ENCODE assay signal across 7 mouse cellular contexts in genomic region chr9:15045084-15045669, GRCm38 (mm10). TPM values are rescaled to one million over a fixed set of nuclear protein-coding genes. Genes with fewer than 3 reads are reported as not detected.
DNase-seq lines count a peak whose midpoint lies in the region; ATAC-seq and TF ChIP-seq lines count a peak whose summit lies in the region.

Panx1 (minus strand) TSS chr9:15045478.

- peak within 1 kb of the TSS; percentile 69 for H3K4me2 ChIP-seq in embryonic facial prominence, embryonic 12.5 days (replicated peaks)

- peak within 1 kb of the TSS; percentile 89 for H3K9ac ChIP-seq in embryonic facial prominence, embryonic 12.5 days
- peak within 1 kb of the TSS; percentile 70 for H3K9ac ChIP-seq in liver, adult 2 months (ENCODE audit: low read depth, low read length)

- peak; percentile 84 for ATAC-seq in embryonic facial prominence, embryonic 12.5 days (ENCODE audit: insufficient number of reproducible peaks, insufficient read depth, low FRiP score, low TSS enrichment)
- peak; percentile 69 for ATAC-seq in monocyte, adult 5-6 weeks (replicated peaks; ENCODE audit: insufficient number of reproducible peaks, low FRiP score, low TSS enrichment, poor library complexity, severe bottlenecking)

- peaks cover 20% of the 10 kb centered on the region for H3K4me1 ChIP-seq in embryonic facial prominence, embryonic 12.5 days
- H3K4me1 ChIP-seq in heart, embryonic 10.5 days = peaks cover 11% of the 10 kb centered on the region
- H3K4me1 ChIP-seq in liver, adult 2 months (ENCODE audit: control insufficient read depth, insufficient read depth, low read length) = 0 out of 2 replicates have a peak, but pooled peaks cover 3% of the 10 kb centered on the region

- H3K27ac ChIP-seq in embryonic facial prominence, embryonic 12.5 days = peak within 1 kb of the TSS; percentile 88
- peak within 1 kb of the TSS; percentile 92 for H3K27ac ChIP-seq in heart, embryonic 10.5 days
- H3K27ac ChIP-seq in liver, adult 2 months (replicated peaks; ENCODE audit: insufficient read depth, low read depth, low read length) = no peak within 1 kb of the TSS

- WGBS in embryonic facial prominence, embryonic 12.5 days = under 1% methylated on average over 68 of the region's 68 CpGs
- WGBS in heart, embryonic 10.5 days = under 1% methylated on average over 68 of the region's 68 CpGs
- under 1% methylated on average over 67 of the region's 68 CpGs for WGBS in liver, adult 2 months

- H3K36me3 ChIP-seq in embryonic facial prominence, embryonic 12.5 days = no peaks in the 10 kb centered on the region; the same call in 1 of the 2 replicates
- H3K36me3 ChIP-seq in heart, embryonic 10.5 days = no peaks in the 10 kb centered on the region
- no peaks in the 10 kb centered on the region for H3K36me3 ChIP-seq in liver, adult 2 months (ENCODE audit: control insufficient read depth, insufficient read depth, low read length)

- peak; percentile 20 for DNase-seq in adrenal gland, adult 8-10 months
- peak; percentile 87 for DNase-seq in heart, embryonic 10.5 days (ENCODE audit: low spot score)
- DNase-seq in kidney, adult 9 months = peak; percentile 39
- DNase-seq in liver, adult 2 months (ENCODE audit: extremely low read depth, low read depth, low spot score) = no peak
- peak; percentile 83 to 85 for DNase-seq in spleen, postnatal 36 days (ENCODE audit: low spot score in 2 of 2)

- H3K27me3 ChIP-seq in embryonic facial prominence, embryonic 12.5 days = no peaks in the 10 kb centered on the region
- H3K27me3 ChIP-seq in heart, embryonic 10.5 days (ENCODE audit: insufficient read depth, poor library complexity, severe bottlenecking) = no peaks in the 10 kb centered on the region
- H3K27me3 ChIP-seq in liver, adult 2 months (ENCODE audit: control insufficient read depth, insufficient read depth, low read length) = 0 out of 2 replicates have a peak, but pooled peaks cover 2% of the 10 kb centered on the region

- no peaks in the 10 kb centered on the region for H3K79me2 ChIP-seq in liver, adult 2 months (ENCODE audit: control insufficient read depth, insufficient read depth, low read length)

- no peak for TF ChIP-seq POLR2A in liver, adult 2 months (IDR thresholded peaks at IDR 0.05; ENCODE audit: extremely low read depth, insufficient read depth, low read length)

- TF ChIP-seq CTCF in liver, adult 2 months (IDR thresholded peaks at IDR 0.05; ENCODE audit: low read depth, low read length) = no peak

- peak within 1 kb of the TSS; percentile 81 for H3K4me3 ChIP-seq in embryonic facial prominence, embryonic 12.5 days
- H3K4me3 ChIP-seq in heart, embryonic 10.5 days = peak within 1 kb of the TSS; percentile 83
- H3K4me3 ChIP-seq in liver, adult 2 months (ENCODE audit: insufficient read depth, low read depth, low read length) = peak within 1 kb of the TSS; percentile 77

- no peaks in the 10 kb centered on the region for H3K9me3 ChIP-seq in embryonic facial prominence, embryonic 12.5 days
- no peaks in the 10 kb centered on the region for H3K9me3 ChIP-seq in heart, embryonic 10.5 days

RNA-seq across cellular contexts. Expression of gene Panx1, which starts in this region (rescaled TPM):
- 10 to 100 TPM in 2 of 4 experiments, 1 to 10 TPM in 2; 6.7 to 11.5 (median 9.9) TPM for total RNA-seq in adrenal gland, adult 8-10 months (2022)
- polyA plus RNA-seq in embryonic facial prominence, embryonic 12.5 days (2016; fragmentation: Nextera tagmentation; extraction: Ambion mirVana) = 68.5 and 75.9 TPM in 2 replicates
- polyA plus RNA-seq in heart, embryonic 10.5 days (2016; fragmentation: Nextera tagmentation; extraction: Ambion mirVana) = 26.9 and 43.7 TPM in 2 replicates
- 1.0 and 1.7 TPM in 2 replicates for total RNA-seq in liver, adult 2 months (2014; rRNA removed)
- polyA plus RNA-seq in liver, adult 2 months (2012; rRNA removed) = 0.88 and 1.0 TPM in 2 replicates
- 11.4 to 38.4 TPM (median 34.9 TPM) in 3 replicates for total RNA-seq in monocyte, adult 5-6 weeks (2017)

Comparison
In these comparisons a context has a peak if more than half of its experiments do, and no peak if none do; other contexts are left out.
1. RNA of gene Panx1 (polyA plus RNA-seq): 68.5 to 75.9 TPM in embryonic facial prominence, embryonic 12.5 days and 26.9 to 43.7 TPM in heart, embryonic 10.5 days; 0.88 to 1.0 TPM in liver, adult 2 months; every median in the first group is over 10 times any median in the second.
2. Peak in every context shown above with its lines, with median percentiles within 50 percentile points of each other: H3K4me3 ChIP-seq.